Mouse (Mus musculus) kidney, adult 9 months (tissue): ENCODE results near the gene Gm6763.
"Not testable (repeated sequence)": the region's sequence is repeated elsewhere in the genome, so short reads cannot be mapped to it uniquely, and the experiment has no call there.

ENCODE experiments used
- DNase-seq: peaks from one replicate; pipeline ENCODE4 v3.0.0; 2022

The Gm6763 gene

GRCm38 (mm10) chr10:104151197-104151596 lies at the start of gene Gm6763:
Gene Gm6763, plus strand, starts transcription at chr10:104151497.
- not testable (repeated sequence) for DNase-seq

GRCm38 (mm10) chr10:104110044-104110443 lies 41.3 kb upstream of the Gm6763 start:
- DNase-seq: no peak

DNA sequence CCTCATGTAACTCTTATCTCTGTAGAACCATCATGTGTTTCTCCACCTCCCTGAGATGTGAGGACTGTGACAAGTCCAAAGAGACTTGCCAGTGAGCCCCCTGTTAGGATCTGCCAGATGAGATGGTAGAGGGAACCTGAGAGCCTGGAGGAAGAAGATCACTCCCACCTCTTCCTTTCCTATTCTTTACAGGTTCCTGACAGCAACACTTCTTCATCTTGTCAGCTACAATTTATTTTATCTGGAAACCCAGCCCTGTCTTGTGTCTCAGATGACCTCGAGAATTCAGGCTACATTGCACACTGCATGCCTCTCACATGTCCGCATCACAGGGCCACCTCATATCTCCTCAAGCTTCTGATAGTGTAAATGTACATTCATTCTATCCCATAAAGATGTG lies 33.0 kb upstream of the Gm6763 start:
- no peak for DNase-seq

GRCm38 (mm10) chr10:104142687-104143086 lies 8.6 kb upstream of the Gm6763 start, which contains the start of gene Gm21293:
Gene Gm21293, plus strand, starts transcription at chr10:104142987.
- not testable (repeated sequence) for DNase-seq

DNA sequence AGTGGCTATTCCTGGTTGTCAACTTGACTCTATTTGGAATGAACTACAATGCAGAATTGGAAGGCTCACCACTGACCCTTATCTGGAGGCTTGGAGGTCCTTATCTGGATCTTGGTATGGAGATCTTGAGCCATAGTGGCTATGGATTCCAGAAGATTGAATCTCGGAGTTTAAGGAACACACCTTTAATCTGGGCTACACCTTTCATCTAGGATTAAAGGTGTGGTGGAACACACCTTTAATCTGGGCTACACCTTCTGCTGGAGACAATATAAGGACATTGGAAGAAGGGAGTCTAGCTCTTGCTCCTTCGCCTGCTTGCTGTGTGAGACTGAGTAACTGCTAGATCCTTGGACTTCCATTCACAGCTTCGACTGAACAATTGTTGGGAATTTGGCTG lies 8.4 kb downstream of the Gm6763 start, which contains the start of gene Gm8764:
Gm8764 (plus strand) TSS at position 301 of the 400 bp plus-strand sequence.
- DNase-seq: not testable (repeated sequence)

GRCm38 (mm10) chr10:104168215-104168614 lies 16.9 kb downstream of the Gm6763 start, which contains the start of gene Gm21304:
Gene Gm21304, plus strand, starts transcription at chr10:104168515.
- DNase-seq: not testable (repeated sequence)

DNA sequence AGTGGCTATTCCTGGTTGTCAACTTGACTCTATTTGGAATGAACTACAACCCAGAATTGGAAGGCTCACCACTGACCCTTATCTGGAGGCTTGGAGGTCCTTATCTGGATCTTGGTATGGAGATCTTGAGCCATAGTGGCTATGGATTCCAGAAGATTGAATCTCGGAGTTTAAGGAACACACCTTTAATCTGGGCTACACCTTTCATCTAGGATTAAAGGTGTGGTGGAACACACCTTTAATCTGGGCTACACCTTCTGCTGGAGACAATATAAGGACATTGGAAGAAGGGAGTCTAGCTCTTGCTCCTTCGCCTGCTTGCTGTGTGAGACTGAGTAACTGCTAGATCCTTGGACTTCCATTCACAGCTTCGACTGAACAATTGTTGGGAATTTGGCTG lies 25.4 kb downstream of the Gm6763 start, which contains the start of gene Gm21312:
Gm21312 (plus strand) TSS at position 301 of the 400 bp plus-strand sequence.
- DNase-seq: not testable (repeated sequence)

DNA sequence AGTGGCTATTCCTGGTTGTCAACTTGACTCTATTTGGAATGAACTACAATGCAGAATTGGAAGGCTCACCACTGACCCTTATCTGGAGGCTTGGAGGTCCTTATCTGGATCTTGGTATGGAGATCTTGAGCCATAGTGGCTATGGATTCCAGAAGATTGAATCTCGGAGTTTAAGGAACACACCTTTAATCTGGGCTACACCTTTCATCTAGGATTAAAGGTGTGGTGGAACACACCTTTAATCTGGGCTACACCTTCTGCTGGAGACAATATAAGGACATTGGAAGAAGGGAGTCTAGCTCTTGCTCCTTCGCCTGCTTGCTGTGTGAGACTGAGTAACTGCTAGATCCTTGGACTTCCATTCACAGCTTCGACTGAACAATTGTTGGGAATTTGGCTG lies 33.9 kb downstream of the Gm6763 start, which contains the start of gene Gm20765:
Gm20765 (plus strand) TSS at position 301 of the 400 bp plus-strand sequence.
- not testable (repeated sequence) for DNase-seq

DNA sequence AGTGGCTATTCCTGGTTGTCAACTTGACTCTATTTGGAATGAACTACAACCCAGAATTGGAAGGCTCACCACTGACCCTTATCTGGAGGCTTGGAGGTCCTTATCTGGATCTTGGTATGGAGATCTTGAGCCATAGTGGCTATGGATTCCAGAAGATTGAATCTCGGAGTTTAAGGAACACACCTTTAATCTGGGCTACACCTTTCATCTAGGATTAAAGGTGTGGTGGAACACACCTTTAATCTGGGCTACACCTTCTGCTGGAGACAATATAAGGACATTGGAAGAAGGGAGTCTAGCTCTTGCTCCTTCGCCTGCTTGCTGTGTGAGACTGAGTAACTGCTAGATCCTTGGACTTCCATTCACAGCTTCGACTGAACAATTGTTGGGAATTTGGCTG lies 42.4 kb downstream of the Gm6763 start, which contains the start of gene Gm4340:
Gm4340 (plus strand) TSS at position 301 of the 400 bp plus-strand sequence.
- DNase-seq: not testable (repeated sequence)
